Mouse (Mus musculus) T-helper 1 cell (primary cell): ENCODE data around the gene Cacna1a.
"Not testable (repeated sequence)": the region's sequence is repeated elsewhere in the genome, so short reads cannot be mapped to it uniquely, and the experiment has no call there.

Experiments
- in situ Hi-C: fragments of 300-600 bp; cut with MboI, MseI; formaldehyde crosslinking; loops from one replicate; pipeline ENCODE4 v1.15.1; 2025; ENCODE audit warnings: high pct_unique_total_duplicates

The Cacna1a gene

DNA sequence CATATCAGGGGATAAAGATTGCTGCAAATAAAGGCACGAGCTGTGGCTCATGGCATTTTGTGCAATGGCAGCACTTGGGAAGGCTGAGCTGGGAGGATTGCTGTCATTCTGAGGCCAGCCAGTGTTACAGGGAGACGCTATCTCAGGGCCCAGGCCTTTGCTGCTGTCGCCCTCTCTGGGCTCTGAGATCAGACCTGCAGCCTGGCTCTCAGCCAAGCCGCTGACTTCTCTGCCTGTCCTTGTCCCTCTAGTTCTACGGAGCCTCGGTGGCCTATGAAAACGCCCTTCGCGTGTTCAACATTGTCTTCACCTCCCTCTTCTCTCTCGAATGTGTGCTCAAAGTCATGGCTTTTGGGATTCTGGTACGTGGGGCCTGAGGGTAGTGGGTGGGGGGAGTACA lies 200.3 kb downstream of the Cacna1a start:
- in situ Hi-C loops, result no loop called here

DNA sequence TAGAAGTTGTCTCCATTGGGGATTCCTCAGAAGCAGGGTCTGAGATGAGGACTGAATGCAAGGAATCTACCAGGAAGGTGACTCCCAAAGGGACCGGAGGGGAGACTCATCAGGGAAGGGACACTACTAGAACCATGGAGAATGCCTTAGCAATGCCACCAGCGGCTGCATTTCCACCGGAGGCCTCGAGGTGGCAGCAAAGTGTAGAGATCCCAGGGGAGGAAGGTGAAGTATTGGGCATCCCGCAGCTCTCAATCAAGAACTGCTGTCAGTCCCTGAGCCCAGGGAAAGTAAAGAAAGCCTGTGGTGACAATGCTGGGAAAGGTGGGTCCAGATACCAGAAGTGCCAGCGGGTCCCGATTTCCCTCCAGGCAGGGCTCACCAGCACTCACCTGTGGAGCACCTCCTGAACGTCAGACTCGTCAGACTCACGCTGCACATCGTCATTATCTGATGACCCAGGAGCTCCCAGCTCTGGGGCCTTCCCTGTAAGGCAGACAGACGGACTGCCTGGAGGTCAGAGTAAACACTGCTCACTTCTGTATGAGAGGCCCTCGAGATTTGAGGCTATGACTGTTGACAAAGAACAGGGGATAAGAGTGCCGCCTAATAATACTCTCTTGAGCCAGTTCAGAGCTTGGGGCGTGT lies 203.9 kb downstream of the Cacna1a start:
- in situ Hi-C loops, result no loop called here

DNA sequence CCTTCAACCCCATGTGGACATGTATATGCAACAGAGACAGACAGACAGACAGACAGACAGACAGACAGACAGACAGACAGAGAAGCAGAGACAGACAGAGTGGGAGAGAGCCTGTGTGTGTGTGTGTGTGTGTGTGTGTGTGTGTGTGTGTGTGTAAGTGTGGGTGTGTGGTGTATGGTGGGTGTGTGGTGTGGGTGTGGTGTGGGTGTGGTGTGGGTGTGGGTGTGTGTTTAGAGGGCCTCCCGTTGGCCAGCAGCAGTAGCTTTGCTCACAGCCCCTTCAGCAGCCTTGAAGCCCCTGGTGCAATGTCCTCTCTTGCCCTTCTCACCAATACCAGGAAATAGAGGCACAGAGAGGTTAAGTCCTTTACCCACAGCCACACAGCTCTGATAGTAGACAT lies 204.9 kb downstream of the Cacna1a start:
- in situ Hi-C loops, result no loop called here

DNA sequence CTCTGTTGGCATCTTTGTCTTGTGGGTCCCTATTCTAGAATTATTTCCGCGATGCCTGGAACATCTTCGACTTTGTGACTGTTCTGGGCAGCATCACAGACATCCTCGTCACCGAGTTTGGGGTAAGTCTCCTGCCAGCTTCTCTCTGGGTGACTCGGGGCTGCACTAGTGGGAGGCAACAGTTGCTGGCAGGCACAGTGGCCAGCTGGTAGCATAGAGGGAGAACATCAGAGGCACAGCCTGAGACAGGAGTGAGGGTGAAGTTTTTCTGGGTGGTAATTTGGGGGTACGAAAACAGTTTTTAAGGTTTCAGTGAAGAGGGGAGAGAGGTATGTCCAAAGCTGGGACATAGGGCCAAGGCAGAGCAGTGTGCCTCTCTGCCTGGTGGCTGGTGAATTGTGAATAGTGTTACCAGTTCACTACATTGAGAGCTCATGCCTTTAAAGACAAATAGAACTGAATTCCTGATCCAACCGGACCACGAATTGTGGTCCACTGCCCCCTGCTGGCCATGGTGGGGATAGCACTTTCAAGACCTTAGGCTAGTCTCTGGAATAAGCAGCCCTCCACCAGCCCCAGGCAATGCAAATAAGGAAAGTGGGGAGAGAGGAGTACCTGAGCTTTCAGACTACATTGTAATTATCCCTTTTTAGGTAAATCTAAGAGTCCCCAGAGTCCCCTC lies 206.0 kb downstream of the Cacna1a start:
- in situ Hi-C loops, result no loop called here

DNA sequence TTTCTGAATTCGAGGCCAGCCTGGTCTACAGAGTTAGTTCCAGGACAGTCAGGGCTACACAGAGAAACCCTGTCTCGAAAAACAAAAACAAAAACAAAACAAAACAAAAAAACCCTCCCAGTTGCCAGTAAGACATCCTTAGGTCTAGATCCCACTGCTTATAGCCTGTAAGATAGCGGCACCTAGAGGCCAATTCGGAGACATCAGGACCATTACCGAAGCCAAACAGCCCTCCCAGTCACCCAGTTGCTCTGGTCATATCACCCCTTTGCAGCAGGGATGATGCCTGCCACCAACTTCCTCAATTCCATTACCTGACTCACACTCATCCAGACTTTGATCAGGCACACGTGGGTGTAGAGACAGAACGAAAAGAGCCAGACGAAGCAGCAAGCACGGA lies 207.4 kb downstream of the Cacna1a start:
- in situ Hi-C loops, result no loop called here

DNA sequence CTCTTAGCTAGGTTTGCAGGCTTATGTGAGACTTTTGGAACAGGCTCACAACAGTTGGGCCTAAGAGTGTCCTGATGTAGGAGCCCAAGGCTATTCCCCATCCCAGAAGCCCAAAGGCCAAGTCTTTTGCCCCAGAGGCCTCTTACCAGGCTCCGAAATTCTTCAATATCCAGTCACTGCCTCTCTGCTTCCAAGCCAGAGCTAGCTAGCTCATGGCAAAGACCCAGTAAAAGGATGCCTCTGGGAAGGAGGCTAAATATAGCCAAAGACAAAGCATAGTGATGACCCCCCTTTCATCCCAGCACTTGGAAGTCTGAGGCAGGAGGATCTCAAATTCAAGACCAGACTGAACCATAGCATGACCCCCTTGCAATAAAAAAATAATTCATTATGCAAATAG lies 211.2 kb downstream of the Cacna1a start:
- in situ Hi-C loops, result no loop called here

DNA sequence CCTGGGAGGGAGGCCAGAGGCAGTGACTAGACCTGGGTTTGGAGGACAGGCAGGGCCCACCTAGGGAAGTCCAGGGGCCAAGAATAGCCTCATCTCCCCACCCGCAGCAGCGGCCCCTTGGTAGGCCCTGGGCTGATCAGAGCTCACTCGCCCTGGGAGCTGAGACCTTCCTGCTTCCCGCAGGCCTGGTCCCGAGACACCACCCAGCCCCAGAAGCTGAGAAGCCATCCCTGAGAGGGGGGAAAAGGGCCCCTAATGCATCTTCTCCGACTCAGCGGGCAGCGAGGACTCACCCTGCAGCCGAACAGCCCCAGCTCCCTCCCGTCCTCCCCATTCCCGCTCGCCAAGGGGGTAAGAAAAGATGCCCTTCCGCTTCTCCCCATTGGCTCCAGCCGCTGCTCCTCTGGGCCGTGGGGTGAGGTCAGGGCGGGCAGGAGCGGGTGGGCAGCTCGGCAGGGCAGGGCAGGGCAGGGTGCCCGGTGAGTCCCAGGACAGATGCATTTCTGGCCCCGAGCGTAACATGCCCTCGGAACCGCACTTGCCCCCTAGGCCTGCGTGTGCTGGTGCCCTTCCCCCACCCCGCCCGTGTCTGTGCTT lies 212.2 kb downstream of the Cacna1a start:
- in situ Hi-C loops, result no loop called here

DNA sequence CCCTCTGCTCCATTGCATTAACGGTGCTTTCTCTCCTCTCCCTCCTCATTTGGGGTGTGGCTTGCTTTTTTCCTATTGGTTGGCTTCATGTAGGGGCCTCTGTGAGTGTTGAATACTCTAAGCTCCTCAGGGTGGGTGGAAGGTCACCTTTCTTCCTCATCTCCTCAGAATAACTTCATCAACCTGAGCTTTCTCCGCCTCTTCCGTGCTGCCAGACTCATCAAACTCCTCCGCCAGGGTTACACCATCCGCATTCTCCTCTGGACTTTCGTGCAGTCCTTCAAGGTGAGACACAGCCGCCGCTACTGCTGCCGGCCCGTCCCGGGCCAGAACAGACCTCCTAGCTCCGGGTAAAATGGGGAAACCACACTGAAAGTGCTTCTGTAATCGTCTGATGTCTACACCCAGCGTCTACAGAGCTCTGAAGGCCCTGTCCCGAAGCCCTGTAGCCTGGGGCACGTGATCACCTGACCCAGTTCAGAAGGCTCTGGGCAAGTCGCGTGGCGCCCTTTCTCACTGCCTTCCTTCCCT lies 213.0 kb downstream of the Cacna1a start:
- in situ Hi-C loops, result no loop called here

DNA sequence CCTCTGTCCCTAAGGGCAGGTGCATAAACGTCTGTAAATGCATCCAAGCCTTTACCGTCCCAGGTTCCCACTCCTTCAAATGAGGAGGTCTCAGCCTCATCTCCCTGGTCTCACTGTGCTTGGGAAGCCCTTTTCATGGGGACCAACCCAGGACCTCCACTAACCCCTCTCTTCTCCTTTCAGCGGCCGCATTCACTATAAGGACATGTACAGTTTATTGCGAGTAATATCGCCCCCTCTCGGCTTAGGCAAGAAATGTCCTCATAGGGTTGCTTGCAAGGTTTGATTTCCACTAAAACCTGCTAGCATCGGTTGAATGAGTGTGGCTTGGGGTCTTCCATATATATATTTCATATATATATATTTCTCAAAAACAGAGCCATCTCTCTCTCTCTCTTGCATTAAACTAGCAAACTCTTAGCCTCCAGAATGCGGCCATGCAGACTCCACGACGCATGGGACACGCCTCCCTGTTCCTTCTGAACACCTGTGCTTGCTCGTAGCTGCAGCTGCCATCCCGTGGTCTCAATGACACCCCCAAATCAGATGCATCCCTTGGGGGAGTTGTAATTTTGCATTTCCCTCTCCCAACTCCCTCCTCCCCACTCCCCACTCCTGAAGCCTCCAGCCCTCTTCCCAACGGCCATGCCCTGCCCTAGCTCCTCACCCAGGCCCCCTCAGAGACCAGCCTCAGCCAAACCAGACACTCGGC lies 226.4 kb downstream of the Cacna1a start:
- in situ Hi-C loops, result no loop called here

DNA sequence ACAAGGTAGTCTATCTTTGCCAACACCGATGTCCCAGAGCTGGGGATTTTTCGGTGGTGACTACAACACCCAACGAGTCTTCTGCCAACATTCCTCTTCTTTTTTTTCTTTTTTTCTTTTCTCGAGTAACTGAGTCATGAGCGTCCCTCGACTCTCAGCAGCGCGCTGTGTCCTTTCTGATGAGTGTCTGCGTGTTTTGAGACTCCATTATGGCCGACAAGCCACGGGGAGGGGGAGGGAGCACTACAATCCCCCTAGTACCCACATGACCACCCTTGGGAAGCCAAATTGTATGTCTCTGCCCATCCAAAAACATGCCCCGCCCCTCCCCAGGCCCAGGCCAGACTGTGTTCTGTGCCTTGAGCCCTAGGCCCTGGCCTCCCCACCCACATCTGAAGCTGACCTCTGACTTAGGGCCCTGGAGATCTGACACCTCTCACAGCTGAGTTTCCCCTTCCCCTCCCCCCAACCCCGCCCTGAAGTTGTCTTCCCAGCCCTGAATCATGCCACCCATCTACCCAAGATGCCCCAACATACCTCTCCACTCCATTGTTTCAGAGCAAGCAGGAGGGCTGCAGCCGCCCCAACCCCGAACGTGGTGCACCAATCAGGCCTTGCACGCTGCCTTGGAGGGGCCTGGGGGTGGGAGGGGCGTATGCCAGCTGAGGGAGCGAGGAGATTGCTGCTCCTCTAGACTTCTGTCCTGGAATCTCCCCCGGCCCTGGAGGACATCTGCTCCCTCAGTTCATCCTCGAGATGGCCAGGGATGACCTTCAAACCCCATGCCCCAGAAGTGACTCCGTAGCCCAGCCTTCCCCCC lies 227.6 kb downstream of the Cacna1a start:
- in situ Hi-C loops, result no loop called here

DNA sequence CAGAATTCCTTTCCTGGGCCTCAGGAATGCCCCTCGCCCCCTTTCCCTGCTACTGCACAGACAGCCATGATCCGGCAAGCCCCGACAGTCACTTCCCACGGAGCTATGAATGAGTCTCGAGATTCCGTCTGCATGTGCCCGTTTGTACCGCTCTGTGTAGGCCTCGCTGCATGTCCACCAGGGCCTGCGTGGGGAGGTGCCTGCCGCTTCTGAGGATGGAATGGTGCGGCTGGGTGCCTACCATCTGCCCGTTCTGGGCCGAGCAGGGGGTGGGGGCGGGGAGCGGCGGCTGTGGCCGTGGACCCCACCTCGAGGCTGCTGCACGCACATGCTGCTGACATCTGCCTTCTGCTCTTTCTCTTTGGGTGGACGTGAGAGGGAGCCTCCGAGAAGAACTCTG lies 228.8 kb downstream of the Cacna1a start:
- in situ Hi-C loops, result no loop called here

DNA sequence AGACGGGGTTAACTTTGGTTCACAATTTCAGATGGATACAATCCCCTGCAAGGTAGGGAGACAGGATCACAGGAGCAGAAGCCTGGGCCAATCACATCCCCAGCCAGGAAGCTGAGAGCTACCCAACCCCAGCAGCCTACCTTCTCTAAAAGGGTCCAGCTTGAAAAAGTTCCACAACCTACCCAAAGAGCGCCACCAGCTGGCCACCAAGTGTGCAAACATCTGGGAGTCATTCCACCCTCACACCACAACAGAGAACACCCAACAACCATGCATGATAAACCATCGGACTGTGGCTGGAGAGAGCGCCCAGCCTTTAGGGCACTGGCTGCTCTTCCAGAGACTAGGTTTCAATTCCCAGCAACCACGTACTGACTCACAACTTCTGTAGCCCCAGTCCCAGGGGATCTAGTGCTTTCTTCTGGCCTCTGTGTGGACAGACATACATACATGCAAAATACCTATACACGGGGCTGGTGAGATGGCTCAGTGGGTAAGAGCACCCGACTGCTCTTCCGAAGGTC lies 232.9 kb downstream of the Cacna1a start:
- in situ Hi-C loops, result no loop called here

DNA sequence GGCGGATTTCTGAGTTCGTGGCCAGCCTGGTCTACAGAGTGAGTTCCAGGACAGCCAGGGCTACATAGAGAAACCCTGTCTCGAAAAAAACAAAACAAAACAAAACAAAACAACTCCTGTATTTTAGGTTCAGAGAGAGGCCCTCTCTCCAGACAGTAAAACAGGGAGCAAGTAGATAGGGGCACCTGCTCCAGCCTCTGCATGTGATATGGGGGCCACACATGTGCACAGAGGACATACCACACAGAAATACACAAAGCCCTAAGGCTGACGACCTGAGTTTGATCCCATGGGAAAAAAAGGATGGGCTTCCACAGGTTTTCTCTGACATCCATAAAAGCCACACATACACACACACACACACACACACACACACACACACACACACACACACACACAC lies 235.2 kb downstream of the Cacna1a start:
- in situ Hi-C loops, result not testable (repeated sequence)

DNA sequence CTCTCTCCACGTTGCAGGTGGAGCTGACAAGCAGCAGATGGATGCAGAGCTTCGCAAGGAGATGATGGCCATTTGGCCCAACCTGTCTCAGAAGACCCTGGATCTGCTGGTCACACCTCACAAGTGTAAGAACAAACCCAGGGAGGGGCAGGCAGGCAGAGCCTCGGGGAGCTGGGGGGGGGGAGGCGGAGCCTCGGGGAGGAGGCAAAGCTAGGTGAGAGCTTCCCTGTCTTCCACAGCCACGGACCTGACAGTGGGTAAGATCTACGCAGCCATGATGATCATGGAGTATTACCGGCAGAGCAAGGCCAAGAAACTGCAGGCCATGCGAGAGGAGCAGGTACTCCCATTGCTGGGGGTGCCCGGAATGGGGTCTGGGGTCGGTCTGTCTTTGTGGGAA lies 241.3 kb downstream of the Cacna1a start:
- in situ Hi-C loops, result no loop called here

DNA sequence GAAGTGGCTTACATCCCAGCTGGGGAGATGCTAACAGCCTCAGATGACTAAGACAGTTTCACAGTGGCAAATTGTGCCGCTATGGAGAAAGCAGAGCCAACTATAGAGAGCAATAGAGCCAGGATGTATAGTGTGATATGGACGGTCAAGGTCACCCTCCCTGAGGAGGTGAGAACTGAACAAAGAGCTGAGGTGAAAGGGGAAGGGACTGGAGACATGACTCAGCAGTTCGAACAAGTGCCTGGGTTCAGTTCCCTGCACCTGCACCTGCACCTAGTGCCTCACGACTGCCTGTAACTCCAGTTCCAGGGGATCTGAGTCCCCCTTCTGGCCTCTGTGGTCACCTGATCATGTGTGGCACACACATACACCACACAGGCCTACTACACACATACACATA lies 241.9 kb downstream of the Cacna1a start:
- in situ Hi-C loops, result no loop called here

DNA sequence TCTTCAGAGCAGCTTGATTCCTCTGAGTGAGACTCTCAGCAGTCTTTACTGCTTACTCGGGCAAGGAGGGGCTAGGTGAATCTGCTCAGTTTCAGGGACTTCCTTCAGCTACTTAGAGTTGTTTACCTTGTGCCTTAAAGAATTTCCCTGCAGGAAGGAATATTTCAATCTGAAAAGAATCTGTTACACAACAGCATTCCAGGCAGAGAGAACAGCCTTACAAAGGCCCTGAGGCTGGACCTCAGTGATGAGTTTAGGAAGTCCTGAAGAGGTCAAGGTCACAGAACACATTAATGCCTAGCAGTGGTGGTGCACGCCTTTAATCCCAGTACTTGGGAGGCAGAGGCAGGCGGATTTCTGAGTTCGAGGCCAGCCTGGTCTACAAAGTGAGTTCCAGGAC lies 243.6 kb downstream of the Cacna1a start:
- in situ Hi-C loops, result no loop called here

DNA sequence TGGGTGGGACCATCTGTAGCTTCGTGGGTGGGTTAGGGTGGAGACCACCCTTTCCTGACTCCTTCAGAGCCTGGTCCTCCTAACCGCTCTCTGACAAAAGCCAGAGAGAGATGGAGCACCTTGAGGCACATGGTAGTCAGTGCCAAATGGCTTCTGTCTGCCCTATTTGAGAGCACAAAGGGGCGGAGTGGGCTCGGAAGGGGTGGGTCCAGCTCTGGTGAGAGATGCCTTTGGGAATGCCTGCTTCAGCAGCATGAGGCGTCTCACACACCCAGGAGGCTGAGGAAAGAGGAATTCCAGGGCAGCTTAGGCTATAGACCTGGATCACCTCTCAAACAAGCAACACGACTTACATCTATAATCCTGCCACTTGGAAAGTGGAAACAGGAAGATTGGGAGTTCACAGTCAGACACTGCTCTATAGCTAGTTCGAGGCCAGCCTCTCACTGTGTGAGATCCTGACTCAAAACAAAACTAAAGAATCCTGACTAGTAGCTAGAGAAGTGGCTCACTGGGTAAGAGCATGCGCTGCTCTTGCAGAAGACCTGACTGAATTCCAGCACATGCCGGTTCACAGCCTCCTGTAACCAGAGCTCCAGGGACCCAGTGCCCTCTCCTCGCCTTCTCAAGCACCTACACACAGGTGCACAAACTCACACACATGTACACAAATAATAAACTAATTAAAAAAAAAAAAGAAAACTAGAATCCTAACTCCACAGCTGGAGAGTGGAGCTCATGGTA lies 245.8 kb downstream of the Cacna1a start:
- in situ Hi-C loops, result no loop called here

DNA sequence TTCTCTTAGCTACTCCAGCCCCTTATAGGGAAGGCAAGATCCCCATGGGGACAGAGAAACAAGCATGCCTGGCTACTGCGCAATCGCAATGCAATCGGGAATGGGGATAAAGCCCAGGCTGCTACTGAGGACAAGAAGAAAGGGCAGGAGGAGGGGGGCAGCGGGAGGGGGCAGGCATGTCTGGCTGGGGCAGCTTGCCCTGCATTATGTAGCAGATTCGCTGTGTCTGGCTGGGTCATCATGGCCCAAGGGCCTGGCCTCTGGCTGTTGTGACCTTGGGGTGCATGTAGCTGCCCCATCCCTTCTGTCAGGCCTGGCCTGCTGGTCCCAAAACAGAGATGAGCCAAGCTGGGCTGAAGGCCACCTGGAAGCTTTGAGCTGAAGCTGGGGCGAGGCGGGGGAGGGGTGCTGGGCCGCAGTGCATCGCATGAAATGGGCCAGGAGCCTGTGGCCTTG lies 246.6 kb downstream of the Cacna1a start:
- in situ Hi-C loops, result no loop called here

DNA sequence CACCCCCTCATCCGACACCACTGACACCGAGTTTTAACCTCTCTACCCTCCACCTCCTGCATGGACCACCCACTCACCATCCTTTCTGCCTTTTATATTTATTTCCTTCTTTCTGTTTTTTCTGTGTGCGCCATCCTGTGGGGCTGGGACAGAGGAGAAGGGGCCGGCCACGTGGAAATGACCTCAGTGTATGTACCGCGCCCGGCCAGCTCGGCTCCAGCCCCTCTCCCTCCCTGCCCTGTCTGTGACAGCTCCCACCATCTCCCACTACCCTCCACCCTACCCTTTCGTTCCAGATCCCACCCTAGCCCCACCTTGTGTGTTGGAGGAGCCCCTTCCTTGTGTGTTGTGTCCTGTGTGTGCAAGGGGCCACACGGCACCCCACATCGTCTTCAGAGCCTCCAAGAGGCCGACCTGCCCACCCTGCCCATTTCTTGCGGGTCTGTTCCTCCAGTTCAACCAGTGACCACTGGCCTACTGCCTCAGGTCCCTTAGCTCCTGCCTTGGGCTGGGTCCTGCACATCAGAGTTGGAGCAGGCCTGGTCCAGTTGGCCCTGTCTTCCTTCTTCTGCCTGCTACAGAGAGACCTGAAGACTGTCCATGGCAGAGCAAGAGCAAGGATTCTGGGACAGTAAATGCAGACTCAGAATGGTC lies 247.3 kb downstream of the Cacna1a start:
- in situ Hi-C loops, result no loop called here
